Mouse (Mus musculus): ENCODE results near the gene Aes. TPM values are rescaled to one million over a fixed set of nuclear protein-coding genes. Genes with fewer than 3 reads are reported as not detected.

Gene Aes
- polyA plus RNA-seq, 1 experiment from 2014 or later, result 650 TPM

- Histone ChIP-seq H3K27ac (no peak overlapping the region), H3K9ac (no peak overlapping the region), H3K9me3 (replicated peaks) (no peaks in the 10 kb centered on the region), H3K36me3 (no peaks in the 10 kb centered on the region), H3K27me3 (no peaks in the 10 kb centered on the region), H3K4me1 (replicated peaks) (no peaks in the 10 kb centered on the region), H3K4me2 (no peak overlapping the region), H3K4me3 (no peak overlapping the region)
- 73% methylated on average over 6 of the region's 6 CpGs for WGBS
- no peak for ATAC-seq (replicated peaks; ENCODE audit: insufficient number of reproducible peaks, insufficient read depth, low FRiP score, low read depth)
These were observed 56.2 kb downstream of the Aes start for GRCm38 (mm10) chr10:81615486-81615885.

Other genes starting within 250 kb of the Aes start
- gene Cactin, start 238.4 kb upstream of the Aes start, polyA plus RNA-seq (2015; fragmentation: Nextera tagmentation; extraction: Ambion mirVana), result 23.5 and 34.1 TPM in 2 replicates
- gene Tbxa2r, start 230.8 kb upstream of the Aes start, polyA plus RNA-seq (2015; fragmentation: Nextera tagmentation; extraction: Ambion mirVana), result 11.3 and 17.9 TPM in 2 replicates
- gene Gipc3, start 216.2 kb upstream of the Aes start, polyA plus RNA-seq (2015; fragmentation: Nextera tagmentation; extraction: Ambion mirVana), result 0.04 TPM in 1 of 2 replicates, not detected in the other
- gene Hmg20b, start 209.0 kb upstream of the Aes start, polyA plus RNA-seq (2015; fragmentation: Nextera tagmentation; extraction: Ambion mirVana), result 82.8 and 83.4 TPM in 2 replicates
- 11.7 and 22.3 TPM in 2 replicates for gene Mfsd12, start 202.0 kb upstream of the Aes start, polyA plus RNA-seq (2015; fragmentation: Nextera tagmentation; extraction: Ambion mirVana)
- 0.81 and 2.2 TPM in 2 replicates for gene 4930404N11Rik, start 193.7 kb upstream of the Aes start, polyA plus RNA-seq (2015; fragmentation: Nextera tagmentation; extraction: Ambion mirVana)
- 66.5 and 84.1 TPM in 2 replicates for gene Fzr1, start 181.0 kb upstream of the Aes start, polyA plus RNA-seq (2015; fragmentation: Nextera tagmentation; extraction: Ambion mirVana)
- 65.2 and 79.9 TPM in 2 replicates for gene Dohh, start 175.1 kb upstream of the Aes start, polyA plus RNA-seq (2015; fragmentation: Nextera tagmentation; extraction: Ambion mirVana)
- gene Gm48551, start 175.0 kb upstream of the Aes start, polyA plus RNA-seq (2015; fragmentation: Nextera tagmentation; extraction: Ambion mirVana), result 2.2 and 2.3 TPM in 2 replicates
- 0.84 and 0.91 TPM in 2 replicates for gene Gm48552, start 170.5 kb upstream of the Aes start, polyA plus RNA-seq (2015; fragmentation: Nextera tagmentation; extraction: Ambion mirVana)
- 3.9 and 4.1 TPM in 2 replicates for gene Smim24, start 166.4 kb upstream of the Aes start, polyA plus RNA-seq (2015; fragmentation: Nextera tagmentation; extraction: Ambion mirVana)
- gene Nfic, start 103.9 kb upstream of the Aes start, polyA plus RNA-seq (2015; fragmentation: Nextera tagmentation; extraction: Ambion mirVana), result 60.9 and 71.2 TPM in 2 replicates
- gene Celf5, start 76.8 kb upstream of the Aes start, polyA plus RNA-seq (2015; fragmentation: Nextera tagmentation; extraction: Ambion mirVana), result 0.08 and 0.41 TPM in 2 replicates
- gene Ncln, start 63.1 kb upstream of the Aes start, polyA plus RNA-seq (2015; fragmentation: Nextera tagmentation; extraction: Ambion mirVana), result 43.6 and 63.4 TPM in 2 replicates
- 0.47 and 1.5 TPM in 2 replicates for gene S1pr4, start 59.4 kb upstream of the Aes start, polyA plus RNA-seq (2015; fragmentation: Nextera tagmentation; extraction: Ambion mirVana)
- 0.64 and 1.6 TPM in 2 replicates for gene Gna15, start 35.3 kb upstream of the Aes start, polyA plus RNA-seq (2015; fragmentation: Nextera tagmentation; extraction: Ambion mirVana)
- gene Gna11, start 14.3 kb upstream of the Aes start, polyA plus RNA-seq (2015; fragmentation: Nextera tagmentation; extraction: Ambion mirVana), result 52.1 and 64.1 TPM in 2 replicates
- gene Tle2, start 15.1 kb downstream of the Aes start, polyA plus RNA-seq (2015; fragmentation: Nextera tagmentation; extraction: Ambion mirVana), result 23.6 and 29.3 TPM in 2 replicates
- 23.9 and 30.5 TPM in 2 replicates for gene Tle6, start 41.6 kb downstream of the Aes start, polyA plus RNA-seq (2015; fragmentation: Nextera tagmentation; extraction: Ambion mirVana)
- gene BC025920, start 46.8 kb downstream of the Aes start, polyA plus RNA-seq (2015; fragmentation: Nextera tagmentation; extraction: Ambion mirVana), result 0.48 and 0.72 TPM in 2 replicates
- gene Sirt6, start 68.3 kb downstream of the Aes start, polyA plus RNA-seq (2015; fragmentation: Nextera tagmentation; extraction: Ambion mirVana), result 20.8 and 26.7 TPM in 2 replicates
- gene Ankrd24, start 69.1 kb downstream of the Aes start, polyA plus RNA-seq (2015; fragmentation: Nextera tagmentation; extraction: Ambion mirVana), result 12.3 and 13.7 TPM in 2 replicates
- gene Gm10778, start 89.6 kb downstream of the Aes start, polyA plus RNA-seq (2015; fragmentation: Nextera tagmentation; extraction: Ambion mirVana), result 2.8 and 2.9 TPM in 2 replicates
- gene Zfp433, start 145.3 kb downstream of the Aes start, polyA plus RNA-seq (2015; fragmentation: Nextera tagmentation; extraction: Ambion mirVana), result 8.3 and 10.9 TPM in 2 replicates
- 3.9 and 4.6 TPM in 2 replicates for gene Gm3055, start 211.7 kb downstream of the Aes start, polyA plus RNA-seq (2015; fragmentation: Nextera tagmentation; extraction: Ambion mirVana)